Comparison of ENCODE assay signal across 17 mouse cellular contexts in the genomic region with DNA sequence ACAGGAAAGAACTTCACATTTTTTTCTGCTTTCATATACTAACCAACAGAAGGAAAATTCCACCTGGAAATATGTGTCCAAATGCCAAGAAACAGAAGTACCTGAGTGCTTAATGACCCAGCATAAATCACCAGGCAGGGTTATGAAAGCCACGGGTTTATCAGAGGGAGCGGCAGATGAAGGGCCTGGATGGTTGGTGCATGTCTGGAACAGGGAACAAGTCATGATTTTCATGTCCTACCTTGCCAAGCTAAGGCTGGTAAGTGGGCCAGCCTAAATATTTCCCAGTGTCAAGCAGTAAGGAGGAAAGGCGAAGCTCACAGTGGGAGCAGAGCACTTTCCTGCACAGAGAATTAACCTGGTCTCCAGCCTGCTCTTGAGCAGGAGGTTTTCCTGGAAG.
DNase-seq lines count a peak whose midpoint lies in the region; ATAC-seq and TF ChIP-seq lines count a peak whose summit lies in the region.
"Had no signal": no experiment of that assay in that cellular context is flagged by ENCODE, and none has a peak within 500 bp of the region (broad histone marks: within the 10 kb centered on the region; RNA-seq: fewer than 3 reads in every experiment).

No protein-coding gene starts in this region.

- H3K27ac ChIP-seq in midbrain, embryonic 11.5 days (ENCODE audit: low read depth, low read length) = no peak overlapping the region
- H3K27ac ChIP-seq in midbrain, postnatal 0 days (ENCODE audit: low read depth, low read length) = no peak overlapping the region
- no peak overlapping the region for H3K27ac ChIP-seq in intestine, embryonic 15.5 days
- no peak overlapping the region for H3K27ac ChIP-seq in intestine, postnatal 0 days (ENCODE audit: low read depth, low read length)
- H3K27ac ChIP-seq: embryonic facial prominence, embryonic 10.5 days; forebrain, embryonic 13.5 days; gastrocnemius, adult 2 months; hindbrain, embryonic 10.5 days had no signal

- H3K36me3 ChIP-seq in midbrain, embryonic 11.5 days (ENCODE audit: control insufficient read depth, insufficient read depth, low read length) = no peaks in the 10 kb centered on the region
- H3K36me3 ChIP-seq in midbrain, postnatal 0 days (ENCODE audit: insufficient read depth, low read length) = no peaks in the 10 kb centered on the region
- no peaks in the 10 kb centered on the region for H3K36me3 ChIP-seq in intestine, embryonic 15.5 days
- H3K36me3 ChIP-seq in intestine, postnatal 0 days (ENCODE audit: control insufficient read depth, insufficient read depth) = no peaks in the 10 kb centered on the region
- H3K36me3 ChIP-seq: embryonic facial prominence, embryonic 10.5 days; heart, embryonic 12.5 days; hindbrain, embryonic 10.5 days had no signal

- H3K9ac ChIP-seq in midbrain, embryonic 11.5 days (ENCODE audit: low read length) = no peak overlapping the region
- H3K9ac ChIP-seq in midbrain, postnatal 0 days (replicated peaks; ENCODE audit: low read length, poor library complexity, severe bottlenecking) = no peak overlapping the region
- no peak overlapping the region for H3K9ac ChIP-seq in intestine, embryonic 15.5 days
- no peak overlapping the region for H3K9ac ChIP-seq in intestine, postnatal 0 days (ENCODE audit: low read depth, low read length)
- H3K9ac ChIP-seq: forebrain, embryonic 13.5 days; forebrain, postnatal 0 days; heart, embryonic 12.5 days had no signal

- ATAC-seq in midbrain, embryonic 11.5 days (ENCODE audit: low FRiP score) = no peak
- ATAC-seq in midbrain, postnatal 0 days (ENCODE audit: low FRiP score) = no peak
- peak; percentile 89 for ATAC-seq in intestine, embryonic 15.5 days
- peak; percentile 66; the same call in 1 of the 2 replicates for ATAC-seq in intestine, postnatal 0 days
- ATAC-seq: forebrain, embryonic 13.5 days; forebrain, postnatal 0 days had no signal

- H3K27me3 ChIP-seq in midbrain, embryonic 11.5 days (ENCODE audit: control insufficient read depth, insufficient read depth, low read length) = no peaks in the 10 kb centered on the region
- no peaks in the 10 kb centered on the region for H3K27me3 ChIP-seq in midbrain, postnatal 0 days (ENCODE audit: insufficient read depth, low read length)
- no peaks in the 10 kb centered on the region for H3K27me3 ChIP-seq in intestine, embryonic 15.5 days (replicated peaks)
- H3K27me3 ChIP-seq in intestine, postnatal 0 days (replicated peaks; ENCODE audit: control insufficient read depth, insufficient read depth, low read length) = no peaks in the 10 kb centered on the region
- H3K27me3 ChIP-seq: forebrain, embryonic 13.5 days; heart, embryonic 12.5 days had no signal

- DNase-seq in midbrain, embryonic 11.5 days (ENCODE audit: low spot score, missing footprints) = peak; percentile 28
- no peak for DNase-seq in midbrain, postnatal 0 days (ENCODE audit: low spot score)
- DNase-seq in thymus, postnatal 25 days = no peak
- DNase-seq in cerebellum, adult 8-10 months = no peak
- DNase-seq: adrenal gland, adult 2 months; adrenal gland, postnatal 25 days; cerebellum, adult 18-20 months; cerebellum, postnatal 10 days; forebrain, postnatal 0 days; gastrocnemius, adult 2 months; gastrocnemius, postnatal 25 days had no signal

- WGBS in midbrain, embryonic 11.5 days = 89% methylated on average over 3 of the region's 3 CpGs
- WGBS in midbrain, postnatal 0 days = 90% methylated on average over 3 of the region's 3 CpGs
- WGBS in intestine, embryonic 15.5 days = 57% methylated on average over 3 of the region's 3 CpGs
- 41% methylated on average over 3 of the region's 3 CpGs for WGBS in intestine, postnatal 0 days

- no peaks in the 10 kb centered on the region for H3K9me3 ChIP-seq in midbrain, embryonic 11.5 days (ENCODE audit: control insufficient read depth, low read length)
- H3K9me3 ChIP-seq in midbrain, postnatal 0 days (ENCODE audit: low read length) = no peaks in the 10 kb centered on the region
- no peaks in the 10 kb centered on the region for H3K9me3 ChIP-seq in intestine, embryonic 15.5 days
- H3K9me3 ChIP-seq in intestine, postnatal 0 days (ENCODE audit: control insufficient read depth) = no peaks in the 10 kb centered on the region
- H3K9me3 ChIP-seq: embryonic facial prominence, embryonic 10.5 days; forebrain, embryonic 13.5 days; heart, embryonic 12.5 days; hindbrain, embryonic 10.5 days had no signal

- no peak overlapping the region for H3K4me2 ChIP-seq in midbrain, embryonic 11.5 days
- H3K4me2 ChIP-seq in midbrain, postnatal 0 days (ENCODE audit: low read depth, low read length, poor library complexity, severe bottlenecking) = no peak overlapping the region
- no peak overlapping the region for H3K4me2 ChIP-seq in intestine, embryonic 15.5 days (replicated peaks)
- no peak overlapping the region for H3K4me2 ChIP-seq in intestine, postnatal 0 days (replicated peaks; ENCODE audit: low read depth)
- H3K4me2 ChIP-seq: forebrain, embryonic 13.5 days; heart, embryonic 12.5 days had no signal

- no peak for TF ChIP-seq CTCF in midbrain, postnatal 0 days (IDR thresholded peaks at IDR 0.05)
- no peak for TF ChIP-seq CTCF in intestine, postnatal 0 days (IDR thresholded peaks at IDR 0.05; ENCODE audit: low read depth)

- H3K4me3 ChIP-seq in midbrain, embryonic 11.5 days (ENCODE audit: low read depth, low read length) = no peak overlapping the region
- no peak overlapping the region for H3K4me3 ChIP-seq in midbrain, postnatal 0 days (ENCODE audit: low read depth, low read length)
- no peak overlapping the region for H3K4me3 ChIP-seq in intestine, embryonic 15.5 days (replicated peaks)
- no peak overlapping the region for H3K4me3 ChIP-seq in intestine, postnatal 0 days (ENCODE audit: low read depth, low read length)
- H3K4me3 ChIP-seq: embryonic facial prominence, embryonic 10.5 days; forebrain, embryonic 13.5 days; gastrocnemius, adult 2 months; heart, embryonic 12.5 days; hindbrain, embryonic 10.5 days had no signal

- H3K4me1 ChIP-seq in midbrain, embryonic 11.5 days (ENCODE audit: control insufficient read depth, insufficient read depth, low read length) = no peaks in the 10 kb centered on the region
- no peaks in the 10 kb centered on the region for H3K4me1 ChIP-seq in midbrain, postnatal 0 days (ENCODE audit: insufficient read depth, low read length)
- H3K4me1 ChIP-seq in intestine, embryonic 15.5 days (replicated peaks) = no peaks in the 10 kb centered on the region
- no peaks in the 10 kb centered on the region; the same call in none of the 2 replicates for H3K4me1 ChIP-seq in intestine, postnatal 0 days (replicated peaks; ENCODE audit: control insufficient read depth, insufficient read depth, low read length)
- H3K4me1 ChIP-seq: embryonic facial prominence, embryonic 10.5 days; forebrain, embryonic 13.5 days; heart, embryonic 12.5 days had no signal

Comparison
In these comparisons a context has a peak if more than half of its experiments do, and no peak if none do; other contexts are left out.
1. ATAC-seq: peak in intestine, embryonic 15.5 days (single experiment) and intestine, postnatal 0 days (single experiment); none in midbrain, embryonic 11.5 days (single experiment) and midbrain, postnatal 0 days (single experiment).